8 mouse cellular contexts compared by ENCODE assay signal in genomic region chr5:74161297-74161926, GRCm38 (mm10). TPM values are rescaled to one million over a fixed set of nuclear protein-coding genes. Genes with fewer than 3 reads are reported as not detected.
A peak's percentile ranks its signal among the peaks of the same experiment; 100 is the strongest.
DNase-seq lines count a peak whose midpoint lies in the region; ATAC-seq and TF ChIP-seq lines count a peak whose summit lies in the region.

No protein-coding gene starts in this region.

- H3K36me3 ChIP-seq in forebrain, embryonic 15.5 days = no peaks in the 10 kb centered on the region
- H3K36me3 ChIP-seq in intestine, embryonic 15.5 days = no peaks in the 10 kb centered on the region
- no peaks in the 10 kb centered on the region for H3K36me3 ChIP-seq in lung, embryonic 14.5 days (ENCODE audit: insufficient read depth)
- no peaks in the 10 kb centered on the region for H3K36me3 ChIP-seq in stomach, embryonic 15.5 days

- H3K4me1 ChIP-seq in forebrain, embryonic 15.5 days = peaks cover 12% of the 10 kb centered on the region
- H3K4me1 ChIP-seq in intestine, embryonic 15.5 days (replicated peaks) = peaks cover 12% of the 10 kb centered on the region
- peaks cover 34% of the 10 kb centered on the region for H3K4me1 ChIP-seq in lung, embryonic 14.5 days (ENCODE audit: insufficient read depth)
- peaks cover 34% of the 10 kb centered on the region for H3K4me1 ChIP-seq in stomach, embryonic 15.5 days

- peak; percentile 6 to 13 for DNase-seq in cerebellum, postnatal 36 days
- peak; percentile 90 for DNase-seq in lung, embryonic 14.5 days
- DNase-seq in right cerebral cortex, adult 2 months (ENCODE audit: low spot score in 2 of 2) = no peak
- no peak for DNase-seq in spleen, postnatal 4 days (ENCODE audit: low spot score in 2 of 2)

- no peak for TF ChIP-seq CTCF in lung, embryonic 14.5 days (IDR thresholded peaks at IDR 0.05; ENCODE audit: low read depth)

- H3K9me3 ChIP-seq in forebrain, embryonic 15.5 days = no peaks in the 10 kb centered on the region
- H3K9me3 ChIP-seq in intestine, embryonic 15.5 days = no peaks in the 10 kb centered on the region
- H3K9me3 ChIP-seq in lung, embryonic 14.5 days (ENCODE audit: low read depth, low read length) = no peaks in the 10 kb centered on the region
- no peaks in the 10 kb centered on the region for H3K9me3 ChIP-seq in stomach, embryonic 15.5 days

- ATAC-seq in cerebellum, adult (ENCODE audit: insufficient number of reproducible peaks, low FRiP score, low TSS enrichment) = no peak
- peak; percentile 92 for ATAC-seq in forebrain, embryonic 15.5 days (replicated peaks)
- peak; percentile 73 for ATAC-seq in intestine, embryonic 15.5 days
- peak; percentile 94 for ATAC-seq in lung, embryonic 14.5 days (ENCODE audit: insufficient read depth)
- peak; percentile 84 for ATAC-seq in stomach, embryonic 15.5 days (ENCODE audit: insufficient read depth, low FRiP score, low read depth)

- no peak overlapping the region for H3K27ac ChIP-seq in forebrain, embryonic 15.5 days (replicated peaks)
- H3K27ac ChIP-seq in intestine, embryonic 15.5 days = peak overlapping the region; percentile 52
- peak overlapping the region; percentile 91 for H3K27ac ChIP-seq in lung, embryonic 14.5 days (ENCODE audit: low read depth)
- H3K27ac ChIP-seq in stomach, embryonic 15.5 days = peak overlapping the region; percentile 80

- 21% methylated on average over 15 of the region's 15 CpGs for WGBS in forebrain, embryonic 15.5 days
- 15% methylated on average over 15 of the region's 15 CpGs for WGBS in intestine, embryonic 15.5 days
- 6% methylated on average over 15 of the region's 15 CpGs for WGBS in lung, embryonic 14.5 days
- 13% methylated on average over 15 of the region's 15 CpGs for WGBS in stomach, embryonic 15.5 days

- H3K9ac ChIP-seq in forebrain, embryonic 15.5 days (replicated peaks) = peak overlapping the region; percentile 26; the same call in 1 of the 2 replicates
- no peak overlapping the region for H3K9ac ChIP-seq in intestine, embryonic 15.5 days
- peak overlapping the region; percentile 11 for H3K9ac ChIP-seq in lung, embryonic 14.5 days
- H3K9ac ChIP-seq in stomach, embryonic 15.5 days = no peak overlapping the region

- no peak overlapping the region for H3K4me3 ChIP-seq in forebrain, embryonic 15.5 days
- H3K4me3 ChIP-seq in intestine, embryonic 15.5 days (replicated peaks) = no peak overlapping the region
- H3K4me3 ChIP-seq in lung, embryonic 14.5 days (ENCODE audit: low read depth, low read length) = peak overlapping the region; percentile 20
- H3K4me3 ChIP-seq in stomach, embryonic 15.5 days (replicated peaks) = 0 out of 2 replicates have a peak overlapping the region, but pooled peaks have one; percentile 1

- peak overlapping the region; percentile 35 for H3K4me2 ChIP-seq in forebrain, embryonic 15.5 days (replicated peaks)
- peak overlapping the region; percentile 43 for H3K4me2 ChIP-seq in intestine, embryonic 15.5 days (replicated peaks)
- H3K4me2 ChIP-seq in lung, embryonic 14.5 days = peak overlapping the region; percentile 61
- H3K4me2 ChIP-seq in stomach, embryonic 15.5 days = peak overlapping the region; percentile 48

- H3K27me3 ChIP-seq in forebrain, embryonic 15.5 days = no peaks in the 10 kb centered on the region
- H3K27me3 ChIP-seq in intestine, embryonic 15.5 days (replicated peaks) = no peaks in the 10 kb centered on the region
- no peaks in the 10 kb centered on the region for H3K27me3 ChIP-seq in lung, embryonic 14.5 days (ENCODE audit: insufficient read depth, low read length)
- no peaks in the 10 kb centered on the region for H3K27me3 ChIP-seq in stomach, embryonic 15.5 days (replicated peaks)

RNA-seq across cellular contexts. Expression of gene Rasl11b, which starts 33.7 kb away (rescaled TPM):
- 30.9 TPM in 2 replicates for polyA plus RNA-seq in forebrain, embryonic 15.5 days (2015; fragmentation: Nextera tagmentation; extraction: Ambion mirVana)
- 34.9 and 38.3 TPM in 2 replicates for polyA plus RNA-seq in intestine, embryonic 15.5 days (2015; fragmentation: Nextera tagmentation; extraction: Ambion mirVana)
- polyA plus RNA-seq in lung, embryonic 14.5 days (2014; fragmentation: Nextera tagmentation; extraction: Ambion mirVana) = 90.2 and 93.2 TPM in 2 replicates
- 47.9 and 50.3 TPM in 2 replicates for polyA plus RNA-seq in stomach, embryonic 15.5 days (2015; fragmentation: Nextera tagmentation; extraction: Ambion mirVana)

Comparison
In these comparisons a context has a peak if more than half of its experiments do, and no peak if none do; other contexts are left out.
1. DNase-seq: peak in cerebellum, postnatal 36 days (2 of 2) and lung, embryonic 14.5 days (single experiment); none in right cerebral cortex, adult 2 months (0 of 2) and spleen, postnatal 4 days (0 of 2).
2. H3K4me3 ChIP-seq: peak in lung, embryonic 14.5 days (single experiment) and stomach, embryonic 15.5 days (single experiment); none in forebrain, embryonic 15.5 days (single experiment) and intestine, embryonic 15.5 days (single experiment).
3. H3K9ac ChIP-seq: peak in forebrain, embryonic 15.5 days (single experiment) and lung, embryonic 14.5 days (single experiment); none in intestine, embryonic 15.5 days (single experiment) and stomach, embryonic 15.5 days (single experiment).
4. Peak in every context shown above with its lines, with median percentiles within 50 percentile points of each other: H3K4me2 ChIP-seq.